Mouse (Mus musculus) stomach, postnatal 0 days (tissue): ENCODE measurements around the gene Ccdc136.

Experiments
- CTCF ChIP-seq: IDR thresholded peaks from 2 replicates; pipeline ENCODE4 v1.5.1; 2016; ENCODE audit warnings: antibody characterized with exemption, low read depth, mild to moderate bottlenecking, moderate library complexity
- EP300 ChIP-seq: optimal IDR thresholded peaks from 2 replicates; pipeline ENCODE3; 2016; ENCODE audit warnings: antibody characterized with exemption

- no peak for TF ChIP-seq EP300
- peak; percentile 25; the same call in 1 of the 2 replicates for TF ChIP-seq CTCF
Measured at GRCm38 (mm10) chr6:29461502-29461901, 65.4 kb downstream of the Ccdc136 start.
